Mouse (Mus musculus) cerebellum, postnatal 25 days (tissue): ENCODE results near the gene Mycl.

Source experiments
- DNase-seq, 2 experiments: peaks; one replicate each; pipeline ENCODE4 v3.0.0; 2021; ENCODE audit warnings: mixed read lengths in 2 of 2

The Mycl gene

GRCm38 (mm10) chr4:122995404-122996220, at the start of gene Mycl:
Mycl (plus strand) TSS chr4:122995652.
- DNase-seq: peak; percentile 92 to 95

- no peak for DNase-seq
These were observed 48.2 kb upstream of the Mycl start for GRCm38 (mm10) chr4:122947223-122947622.

GRCm38 (mm10) chr4:122949096-122949495, 46.4 kb upstream of the Mycl start:
- DNase-seq: no peak

GRCm38 (mm10) chr4:122954680-122955411, 40.6 kb upstream of the Mycl start:
- DNase-seq: no peak

- DNase-seq: peak; percentile 75 to 87
These were observed 39.9 kb upstream of the Mycl start for GRCm38 (mm10) chr4:122955412-122956136.

- no peak for DNase-seq
These were observed 39.2 kb upstream of the Mycl start for GRCm38 (mm10) chr4:122956301-122956700.

- DNase-seq: peak in 1 of 2 experiments; percentile 15
These were observed 36.9 kb upstream of the Mycl start for GRCm38 (mm10) chr4:122958491-122959031.

GRCm38 (mm10) chr4:122959816-122960215, 35.6 kb upstream of the Mycl start:
- DNase-seq: peak in 1 of 2 experiments; percentile 10

- peak; percentile 25 to 27 for DNase-seq
These were observed 34.9 kb upstream of the Mycl start for GRCm38 (mm10) chr4:122960321-122961099.

GRCm38 (mm10) chr4:122961100-122961567, 34.3 kb upstream of the Mycl start, which contains the start of gene Mfsd2a:
Mfsd2a (minus strand) TSS chr4:122961188.
- peak; percentile 52 to 62 for DNase-seq

- DNase-seq: no peak
These were observed 33.9 kb upstream of the Mycl start for GRCm38 (mm10) chr4:122961589-122961988.

- DNase-seq: no peak
These were observed 32.7 kb upstream of the Mycl start for GRCm38 (mm10) chr4:122962751-122963150.

- DNase-seq: no peak
These were observed 27.3 kb upstream of the Mycl start for GRCm38 (mm10) chr4:122968106-122968505.

GRCm38 (mm10) chr4:122971191-122971590, 24.3 kb upstream of the Mycl start:
- no peak for DNase-seq

GRCm38 (mm10) chr4:122971646-122972045, 23.8 kb upstream of the Mycl start:
- DNase-seq: no peak

- DNase-seq: no peak
These were observed 23.4 kb upstream of the Mycl start for GRCm38 (mm10) chr4:122972056-122972455.

GRCm38 (mm10) chr4:122974976-122975520, 20.4 kb upstream of the Mycl start:
- DNase-seq: no peak

GRCm38 (mm10) chr4:122976885-122977284, 18.6 kb upstream of the Mycl start:
- DNase-seq: no peak

- DNase-seq: no peak
These were observed 16.6 kb upstream of the Mycl start for GRCm38 (mm10) chr4:122978850-122979249.

GRCm38 (mm10) chr4:122979826-122980225, 15.6 kb upstream of the Mycl start:
- DNase-seq: no peak

GRCm38 (mm10) chr4:122980684-122981083, 14.8 kb upstream of the Mycl start:
- DNase-seq: no peak

- DNase-seq: no peak
These were observed 14.2 kb upstream of the Mycl start for GRCm38 (mm10) chr4:122981238-122981637.
